Mouse (Mus musculus): ENCODE results near the gene Ilf3. TPM values are rescaled to one million over a fixed set of nuclear protein-coding genes. Genes with fewer than 3 reads are reported as not detected.

The Ilf3 gene
- polyA plus RNA-seq, 1 experiment from 2014 or later, result 341 TPM

GRCm38 (mm10) chr9:21351702-21352377 is 15.8 kb upstream of the Ilf3 start:
- Histone ChIP-seq H3K27ac (replicated peaks) (no peak overlapping the region), H3K9me3 (no peaks in the 10 kb centered on the region), H3K4me1 (peaks cover 20% of the 10 kb centered on the region), H3K36me3 (replicated peaks) (peaks cover 87% of the 10 kb centered on the region), H3K27me3 (replicated peaks; ENCODE audit: low read depth, poor library complexity, severe bottlenecking) (no peaks in the 10 kb centered on the region), H3K4me3 (no peak overlapping the region)
- no peak for DNase-seq (ENCODE audit: low spot score)
- 92% methylated on average over 4 of the region's 4 CpGs for WGBS

DNA sequence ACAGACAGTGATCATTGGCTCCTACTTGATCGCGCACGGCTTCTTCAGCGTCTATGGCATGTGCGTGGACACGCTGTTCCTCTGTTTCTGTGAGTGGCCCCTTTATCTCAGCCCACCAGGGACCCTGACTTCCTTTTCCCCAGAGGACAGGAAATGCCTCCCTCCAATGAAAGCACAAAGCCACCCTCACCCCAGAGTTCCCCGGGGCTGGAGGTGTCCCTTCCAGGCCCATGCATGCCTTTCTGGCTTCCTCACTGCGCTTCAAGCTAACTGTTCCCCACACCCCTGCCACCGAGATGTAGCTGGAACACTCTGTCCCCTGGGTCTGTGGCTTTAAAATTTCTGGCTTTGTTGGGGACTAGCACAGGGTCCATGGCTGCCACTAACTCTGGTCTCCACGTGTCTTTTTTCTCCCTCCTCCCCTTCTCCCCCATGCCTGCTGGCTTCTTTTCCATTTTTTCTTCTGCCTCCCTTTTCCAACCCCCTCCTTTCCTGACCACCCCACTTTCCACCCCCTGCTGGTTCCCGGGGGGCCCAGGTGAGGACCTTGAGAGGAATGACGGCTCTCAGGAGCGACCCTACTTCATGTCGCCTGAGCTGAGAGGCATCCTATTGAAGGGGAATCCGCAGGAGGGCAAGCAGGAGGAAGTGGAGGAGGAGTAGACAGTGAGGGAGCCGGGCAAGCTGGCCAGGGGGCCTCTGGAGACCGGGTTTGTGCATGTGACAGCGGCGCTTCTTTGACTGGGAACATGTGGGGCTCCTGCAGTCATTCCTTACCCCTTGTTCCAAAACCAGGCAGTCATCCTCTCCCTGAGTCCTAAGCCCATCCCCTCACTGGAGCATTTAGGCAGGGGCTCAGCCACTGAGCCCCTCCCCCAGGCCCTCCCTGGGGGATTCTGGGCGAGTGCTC is 15.0 kb upstream of the Ilf3 start:
- Histone ChIP-seq H3K9me3 (no peaks in the 10 kb centered on the region), H3K4me3 (peak overlapping the region; percentile 36), H3K4me1 (peaks cover 20% of the 10 kb centered on the region), H3K27ac (replicated peaks) (peak overlapping the region; percentile 78), H3K36me3 (replicated peaks) (peaks cover 78% of the 10 kb centered on the region), H3K27me3 (replicated peaks; ENCODE audit: low read depth, poor library complexity, severe bottlenecking) (no peaks in the 10 kb centered on the region)
- 29% methylated on average over 20 of the region's 20 CpGs for WGBS
- DNase-seq (ENCODE audit: low spot score), result peak; percentile 57

- DNase-seq (ENCODE audit: low spot score), result no peak
- peak overlapping the region; percentile 36; the same call in 1 of the 2 replicates for H3K4me3 ChIP-seq
- H3K27ac ChIP-seq (replicated peaks), result peak overlapping the region; percentile 78; the same call in 1 of the 2 replicates
- H3K9me3 ChIP-seq, result no peaks in the 10 kb centered on the region
- H3K36me3 ChIP-seq (replicated peaks), result peaks cover 72% of the 10 kb centered on the region
- H3K4me1 ChIP-seq, result peaks cover 20% of the 10 kb centered on the region
- 43% methylated on average over 2 of the region's 2 CpGs for WGBS
- H3K27me3 ChIP-seq (replicated peaks; ENCODE audit: low read depth, poor library complexity, severe bottlenecking), result no peaks in the 10 kb centered on the region
Observed at GRCm38 (mm10) chr9:21353373-21353686, 14.3 kb upstream of the Ilf3 start.

GRCm38 (mm10) chr9:21354796-21355195 is 12.9 kb upstream of the Ilf3 start:
- no peak for DNase-seq (ENCODE audit: low spot score)
- WGBS, result 90% methylated on average over 6 of the region's 6 CpGs
- no peak overlapping the region for H3K4me3 ChIP-seq
- H3K9me3 ChIP-seq, result no peaks in the 10 kb centered on the region
- H3K4me1 ChIP-seq, result peaks cover 20% of the 10 kb centered on the region
- no peak overlapping the region for H3K27ac ChIP-seq (replicated peaks)
- H3K36me3 ChIP-seq (replicated peaks), result peaks cover 60% of the 10 kb centered on the region
- 0 out of 2 replicates have a peak, but pooled peaks cover 3% of the 10 kb centered on the region for H3K27me3 ChIP-seq (replicated peaks; ENCODE audit: low read depth, poor library complexity, severe bottlenecking)

GRCm38 (mm10) chr9:21356981-21357718 is 10.5 kb upstream of the Ilf3 start:
- H3K36me3 ChIP-seq (replicated peaks), result peaks cover 38% of the 10 kb centered on the region

DNA sequence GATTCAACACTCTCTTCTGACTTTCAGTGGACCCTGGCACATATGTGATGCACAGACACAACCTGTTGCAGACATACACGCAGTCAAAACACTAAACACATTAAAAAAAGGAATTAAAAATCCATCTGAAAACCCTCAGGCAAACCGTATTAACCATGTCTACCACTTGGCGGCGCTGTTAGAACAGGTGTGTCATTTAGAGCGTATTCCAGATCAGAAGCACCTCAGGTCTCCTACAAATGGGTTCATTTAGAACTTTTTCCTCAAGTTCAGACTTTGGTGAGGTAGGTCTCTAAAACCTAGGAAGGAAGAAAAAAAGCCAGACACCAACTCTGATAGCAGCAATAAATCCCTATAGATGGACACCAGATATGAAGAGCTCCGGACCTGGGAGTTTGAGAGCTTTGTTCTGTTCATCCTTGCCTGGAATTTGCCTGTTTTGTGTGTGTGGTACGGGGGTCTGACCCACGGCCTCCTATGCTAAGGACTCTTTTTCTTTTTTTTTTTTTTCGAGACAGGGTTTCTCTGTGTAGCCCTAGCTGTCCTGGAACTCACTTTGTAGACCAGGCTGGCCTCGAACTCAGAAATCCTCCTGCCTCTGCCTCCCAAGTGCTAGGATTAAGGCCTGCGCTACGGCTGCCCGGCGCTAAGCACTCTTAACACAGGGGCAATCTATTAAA is 990 bp upstream of the Ilf3 start:
- peaks cover 22% of the 10 kb centered on the region for H3K4me1 ChIP-seq
- WGBS, result 40% methylated on average over 14 of the region's 14 CpGs
- peaks cover 17% of the 10 kb centered on the region for H3K36me3 ChIP-seq (replicated peaks)
- DNase-seq (ENCODE audit: low spot score), result peak; percentile 59
- H3K9me3 ChIP-seq, result no peaks in the 10 kb centered on the region
- peak overlapping the region; percentile 82 for H3K27ac ChIP-seq (replicated peaks)
- peaks cover 12% of the 10 kb centered on the region for H3K27me3 ChIP-seq (replicated peaks; ENCODE audit: low read depth, poor library complexity, severe bottlenecking)
- peak overlapping the region; percentile 81 for H3K4me3 ChIP-seq

More at GRCm38 (mm10) chr9:21356981-21357718, 10.5 kb upstream of the Ilf3 start:
- no peak overlapping the region for H3K4me3 ChIP-seq
- no peaks in the 10 kb centered on the region for H3K9me3 ChIP-seq
- peak; percentile 64 for DNase-seq (ENCODE audit: low spot score)
- peaks cover 20% of the 10 kb centered on the region for H3K27me3 ChIP-seq (replicated peaks; ENCODE audit: low read depth, poor library complexity, severe bottlenecking)
- WGBS, result 0% methylated on average over 1 of the region's 1 CpGs
- no peak overlapping the region for H3K27ac ChIP-seq (replicated peaks)
- H3K4me1 ChIP-seq, result peaks cover 17% of the 10 kb centered on the region

DNA sequence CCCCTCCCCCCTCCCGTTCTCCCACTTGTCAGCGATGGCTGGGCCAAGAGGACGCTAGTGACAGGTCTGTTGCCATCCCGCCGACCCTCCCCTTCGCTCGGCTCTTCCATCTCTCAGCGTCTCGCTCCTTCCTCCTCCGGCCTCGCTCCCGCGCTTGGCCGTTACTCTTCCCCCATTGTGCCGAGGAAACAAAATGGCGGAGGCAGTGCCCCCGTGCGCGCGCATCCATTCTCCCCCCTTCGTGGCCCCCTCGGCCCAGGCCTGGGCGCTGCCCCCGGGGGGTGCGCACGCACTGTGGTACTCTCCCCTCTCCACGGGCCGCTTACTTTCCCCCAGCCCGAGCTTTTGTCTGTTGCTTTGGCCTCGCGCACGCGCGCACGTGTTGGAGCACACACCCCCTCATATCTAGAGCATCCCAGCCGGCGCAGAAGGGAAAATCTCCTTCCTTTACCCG is 487 bp downstream of the Ilf3 start:
- WGBS, result under 1% methylated on average over 38 of the region's 38 CpGs
- Histone ChIP-seq H3K27ac (replicated peaks) (peak overlapping the region; percentile 98), H3K9me3 (no peaks in the 10 kb centered on the region), H3K36me3 (replicated peaks) (peaks cover 32% of the 10 kb centered on the region), H3K4me3 (peak overlapping the region; percentile 81), H3K4me1 (peaks cover 22% of the 10 kb centered on the region), H3K27me3 (replicated peaks; ENCODE audit: low read depth, poor library complexity, severe bottlenecking) (no peaks in the 10 kb centered on the region)
- DNase-seq (ENCODE audit: low spot score), result peak; percentile 91

DNA sequence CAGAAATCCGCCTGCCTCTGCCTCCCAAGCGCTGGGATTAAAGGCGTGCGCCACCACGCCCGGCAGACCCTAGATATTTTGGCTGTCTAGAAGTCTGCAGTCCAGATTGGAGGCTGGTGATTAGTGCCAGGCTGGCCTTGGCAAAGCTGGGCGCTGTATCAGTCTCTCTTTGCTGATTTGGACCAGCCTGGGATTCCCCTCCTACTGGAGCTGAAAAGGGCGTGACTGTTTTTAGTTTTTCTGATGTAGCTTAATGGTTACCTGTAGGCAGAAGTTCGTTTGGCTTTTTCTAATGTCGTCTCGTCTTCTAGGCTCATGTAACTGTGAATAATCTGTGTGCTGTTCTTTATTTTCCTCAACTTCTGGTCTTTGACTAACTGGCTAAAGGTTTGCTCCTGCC is 1.4 kb downstream of the Ilf3 start:
- H3K27ac ChIP-seq (replicated peaks), result peak overlapping the region; percentile 98
- H3K27me3 ChIP-seq (replicated peaks; ENCODE audit: low read depth, poor library complexity, severe bottlenecking), result no peaks in the 10 kb centered on the region

GRCm38 (mm10) chr9:21370876-21371275 is 3.2 kb downstream of the Ilf3 start:
- DNase-seq (ENCODE audit: low spot score), result no peak
- no peaks in the 10 kb centered on the region for H3K27me3 ChIP-seq (replicated peaks; ENCODE audit: low read depth, poor library complexity, severe bottlenecking)
- 91% methylated on average over 2 of the region's 2 CpGs for WGBS
- H3K36me3 ChIP-seq (replicated peaks), result peaks cover 57% of the 10 kb centered on the region
- no peaks in the 10 kb centered on the region for H3K9me3 ChIP-seq
- H3K4me3 ChIP-seq, result peak overlapping the region; percentile 28; the same call in 1 of the 2 replicates
- no peak overlapping the region for H3K27ac ChIP-seq (replicated peaks)
- peaks cover 22% of the 10 kb centered on the region for H3K4me1 ChIP-seq

More for the DNA sequence above, 1.4 kb downstream of the Ilf3 start:
- WGBS, result 70% methylated on average over 11 of the region's 11 CpGs
- peaks cover 40% of the 10 kb centered on the region for H3K36me3 ChIP-seq (replicated peaks)
- no peaks in the 10 kb centered on the region for H3K9me3 ChIP-seq
- H3K4me3 ChIP-seq, result peak overlapping the region; percentile 81
- no peak for DNase-seq (ENCODE audit: low spot score)
- H3K4me1 ChIP-seq, result peaks cover 22% of the 10 kb centered on the region

- WGBS, result 84% methylated on average over 1 of the region's 1 CpGs
- H3K4me3 ChIP-seq, result no peak overlapping the region
- DNase-seq (ENCODE audit: low spot score), result no peak
- H3K27ac ChIP-seq (replicated peaks), result no peak overlapping the region
- no peaks in the 10 kb centered on the region for H3K9me3 ChIP-seq
- H3K36me3 ChIP-seq (replicated peaks), result peaks cover 68% of the 10 kb centered on the region
- peaks cover 19% of the 10 kb centered on the region for H3K4me1 ChIP-seq
- H3K27me3 ChIP-seq (replicated peaks; ENCODE audit: low read depth, poor library complexity, severe bottlenecking), result no peaks in the 10 kb centered on the region
Observed at GRCm38 (mm10) chr9:21372508-21372907, 4.8 kb downstream of the Ilf3 start.

GRCm38 (mm10) chr9:21379195-21379594 is 11.5 kb downstream of the Ilf3 start:
- H3K4me3 ChIP-seq, result no peak overlapping the region
- H3K4me1 ChIP-seq, result peaks cover 7% of the 10 kb centered on the region; the same call in 1 of the 2 replicates
- 87% methylated on average over 3 of the region's 3 CpGs for WGBS
- no peaks in the 10 kb centered on the region for H3K27me3 ChIP-seq (replicated peaks; ENCODE audit: low read depth, poor library complexity, severe bottlenecking)
- no peak for DNase-seq (ENCODE audit: low spot score)
- H3K27ac ChIP-seq (replicated peaks), result no peak overlapping the region
- H3K9me3 ChIP-seq, result no peaks in the 10 kb centered on the region
- peaks cover 88% of the 10 kb centered on the region for H3K36me3 ChIP-seq (replicated peaks)

DNA sequence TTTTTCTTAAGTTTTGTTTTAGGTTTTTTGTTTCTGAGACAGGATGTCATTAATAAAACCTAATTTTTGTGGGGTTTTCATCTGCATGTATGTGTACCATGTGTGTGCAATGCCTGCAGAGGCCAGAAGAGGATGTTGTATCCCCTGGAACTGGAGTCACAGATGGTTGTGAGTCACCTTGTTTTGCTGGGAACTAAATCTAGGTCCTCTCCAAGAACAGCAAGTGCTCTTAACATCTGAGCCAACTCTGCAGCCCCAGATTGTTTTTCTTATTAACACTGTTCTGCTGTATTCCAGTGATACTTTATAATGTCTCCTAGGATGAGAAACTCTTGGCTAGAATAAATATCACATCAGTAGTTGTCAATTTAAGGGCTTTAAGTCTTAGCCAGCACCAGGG is 13.2 kb downstream of the Ilf3 start:
- no peak overlapping the region for H3K4me3 ChIP-seq
- H3K9me3 ChIP-seq, result no peaks in the 10 kb centered on the region
- H3K27ac ChIP-seq (replicated peaks), result no peak overlapping the region
- no peaks in the 10 kb centered on the region for H3K27me3 ChIP-seq (replicated peaks; ENCODE audit: low read depth, poor library complexity, severe bottlenecking)
- no peak for DNase-seq (ENCODE audit: low spot score)
- peaks cover 84% of the 10 kb centered on the region for H3K36me3 ChIP-seq (replicated peaks)
- peaks cover 8% of the 10 kb centered on the region; the same call in 1 of the 2 replicates for H3K4me1 ChIP-seq

All from embryonic facial prominence, embryonic 10.5 days (tissue).